Mouse (Mus musculus): Measurements from ENCODE around the gene Atp9a.

DNA sequence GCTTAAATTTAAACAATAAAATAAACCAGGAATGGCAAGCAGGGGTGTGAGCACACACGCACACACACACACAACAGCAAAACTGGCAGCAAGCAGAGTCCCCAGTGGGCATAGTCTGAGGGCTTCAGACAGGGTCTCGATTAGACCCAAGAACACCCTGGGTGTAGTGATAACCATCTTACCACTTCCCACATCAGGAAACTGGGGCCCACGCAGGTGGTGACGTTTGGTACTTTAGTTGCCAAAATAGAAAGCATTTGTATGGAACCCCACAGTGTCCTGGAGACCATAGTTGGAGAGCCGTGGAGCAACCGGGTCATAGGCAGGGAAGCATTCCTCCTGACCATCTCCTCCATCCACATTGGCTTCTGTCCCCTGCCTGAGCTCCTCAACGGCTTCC is 146.5 kb downstream of the Atp9a start:
- TF ChIP-seq POLR2A (IDR thresholded peaks at IDR 0.05; ENCODE audit: control insufficient read depth, extremely low read depth, insufficient read depth, low read length, poor library complexity) (no peak), CTCF (IDR thresholded peaks at IDR 0.05; ENCODE audit: borderline replicate concordance, control insufficient read depth, extremely low read depth, insufficient read depth, low read length, poor library complexity) (no peak)

Data from thymus, adult 2 months (tissue).